Mouse (Mus musculus): Measurements from ENCODE around the gene Elf4. TPM values are rescaled to one million over a fixed set of nuclear protein-coding genes. Genes with fewer than 3 reads are reported as not detected.

Elf4 gene
- polyA plus RNA-seq, 1 experiment from 2014 or later, result 9.3 TPM

DNA sequence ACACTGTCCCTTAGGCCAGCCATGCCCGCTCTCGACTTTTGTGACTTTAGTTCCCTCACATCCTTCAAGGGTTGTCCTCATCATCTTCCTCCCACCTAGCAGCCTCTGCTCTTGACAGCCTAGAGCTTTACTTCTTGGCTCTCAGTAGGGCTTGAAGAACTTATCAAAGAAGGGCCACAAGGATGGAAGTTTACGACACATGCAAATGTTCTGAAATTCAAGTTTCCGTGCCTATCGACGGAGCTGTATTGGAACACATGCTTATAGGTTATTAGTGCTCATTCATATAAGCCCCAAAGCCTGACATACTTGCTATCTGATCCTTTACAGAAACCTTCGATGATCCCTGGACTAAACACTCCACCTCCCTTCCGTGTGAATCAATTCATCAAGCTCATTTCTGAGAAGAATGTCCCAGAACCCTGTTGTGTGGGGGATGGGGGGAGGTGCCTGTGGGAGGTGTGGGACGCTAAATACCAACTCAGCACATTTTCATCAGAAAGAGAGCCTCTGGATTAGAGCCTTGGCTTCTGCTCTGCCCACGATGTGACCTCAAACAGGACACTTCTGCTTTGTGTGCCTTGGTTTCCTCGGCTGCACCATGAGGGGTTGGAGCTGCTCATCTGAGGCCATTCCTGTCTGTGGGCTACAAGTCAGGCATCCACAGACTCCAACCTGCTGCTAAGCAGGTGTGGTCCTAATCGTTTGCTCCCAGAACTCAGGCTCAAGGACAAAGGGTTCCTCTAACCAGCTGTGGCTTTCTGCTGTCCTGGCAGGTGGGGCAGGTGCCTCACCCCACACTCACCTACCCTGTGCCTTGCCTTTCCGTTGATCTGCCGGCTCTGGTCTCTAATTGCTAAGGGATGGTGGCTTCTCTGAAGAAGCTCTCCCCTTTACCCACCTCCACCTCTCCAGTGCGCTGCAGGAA, 30.1 kb downstream of the Elf4 start:
- WGBS, result 57% methylated on average over 15 of the region's 15 CpGs
- no peak for ATAC-seq (ENCODE audit: insufficient read depth, low FRiP score)
- H3K27ac ChIP-seq (ENCODE audit: low read length), result no peak overlapping the region; the same call in 1 of the 2 replicates

GRCm38 (mm10) chrX:48429538-48429937, 33.4 kb downstream of the Elf4 start:
- 46% methylated on average over 6 of the region's 6 CpGs for WGBS
- Histone ChIP-seq H3K4me1 (ENCODE audit: control insufficient read depth, insufficient read depth, low read length) (peaks cover 6% of the 10 kb centered on the region; the same call in 1 of the 2 replicates), H3K4me3 (replicated peaks; ENCODE audit: low read length) (no peak overlapping the region), H3K4me2 (ENCODE audit: low read depth, low read length) (no peak overlapping the region), H3K27ac (ENCODE audit: low read length) (no peak overlapping the region; the same call in 1 of the 2 replicates), H3K9me3 (replicated peaks; ENCODE audit: control insufficient read depth, low read length) (no peaks in the 10 kb centered on the region), H3K36me3 (ENCODE audit: control insufficient read depth, insufficient read depth, low read length) (no peaks in the 10 kb centered on the region), H3K27me3 (ENCODE audit: control insufficient read depth, insufficient read depth, low read length) (no peaks in the 10 kb centered on the region), H3K9ac (ENCODE audit: low read length) (no peak overlapping the region)
- no peak for ATAC-seq (ENCODE audit: insufficient read depth, low FRiP score)

More for the DNA sequence above, 30.1 kb downstream of the Elf4 start:
- Histone ChIP-seq H3K9me3 (replicated peaks; ENCODE audit: control insufficient read depth, low read length) (no peaks in the 10 kb centered on the region), H3K9ac (ENCODE audit: low read length) (no peak overlapping the region), H3K27me3 (ENCODE audit: control insufficient read depth, insufficient read depth, low read length) (no peaks in the 10 kb centered on the region), H3K4me1 (ENCODE audit: control insufficient read depth, insufficient read depth, low read length) (0 out of 2 replicates have a peak, but pooled peaks cover 2% of the 10 kb centered on the region), H3K4me2 (ENCODE audit: low read depth, low read length) (no peak overlapping the region), H3K36me3 (ENCODE audit: control insufficient read depth, insufficient read depth, low read length) (no peaks in the 10 kb centered on the region), H3K4me3 (replicated peaks; ENCODE audit: low read length) (no peak overlapping the region)

DNA sequence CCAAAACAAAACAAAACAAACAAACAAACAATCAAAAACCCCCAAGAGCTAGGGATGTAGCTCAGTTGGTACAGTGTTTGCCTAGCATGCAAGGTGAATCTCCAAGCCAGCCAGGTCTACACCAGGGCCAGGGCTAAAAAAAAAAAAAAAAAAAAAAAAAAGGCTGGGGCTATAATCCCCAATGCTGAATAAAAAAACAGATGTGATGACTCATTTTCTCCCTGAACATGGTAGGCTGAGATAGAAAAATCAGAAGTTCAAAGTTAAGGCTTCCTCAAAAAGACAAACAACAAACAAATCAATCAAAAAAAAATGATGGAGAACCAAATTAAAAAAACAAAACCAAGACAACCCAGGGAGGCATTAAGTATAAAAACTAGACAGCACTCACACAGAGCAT, 33.8 kb downstream of the Elf4 start:
- Histone ChIP-seq H3K36me3 (ENCODE audit: control insufficient read depth, insufficient read depth, low read length) (no peaks in the 10 kb centered on the region), H3K27ac (ENCODE audit: low read length) (no peak overlapping the region)
- no peak for ATAC-seq (ENCODE audit: insufficient read depth, low FRiP score)

GRCm38 (mm10) chrX:48428642-48429041, 34.3 kb downstream of the Elf4 start:
- peaks cover 8% of the 10 kb centered on the region; the same call in 1 of the 2 replicates for H3K4me1 ChIP-seq (ENCODE audit: control insufficient read depth, insufficient read depth, low read length)

More for the DNA sequence above, 33.8 kb downstream of the Elf4 start:
- Histone ChIP-seq H3K9ac (ENCODE audit: low read length) (no peak overlapping the region), H3K9me3 (replicated peaks; ENCODE audit: control insufficient read depth, low read length) (no peaks in the 10 kb centered on the region), H3K27me3 (ENCODE audit: control insufficient read depth, insufficient read depth, low read length) (no peaks in the 10 kb centered on the region), H3K4me2 (ENCODE audit: low read depth, low read length) (no peak overlapping the region), H3K4me1 (ENCODE audit: control insufficient read depth, insufficient read depth, low read length) (peaks cover 8% of the 10 kb centered on the region; the same call in 1 of the 2 replicates), H3K4me3 (replicated peaks; ENCODE audit: low read length) (no peak overlapping the region)

GRCm38 (mm10) chrX:48428241-48428640, 34.7 kb downstream of the Elf4 start:
- Histone ChIP-seq H3K4me3 (replicated peaks; ENCODE audit: low read length) (no peak overlapping the region), H3K4me1 (ENCODE audit: control insufficient read depth, insufficient read depth, low read length) (peaks cover 8% of the 10 kb centered on the region; the same call in 1 of the 2 replicates), H3K27me3 (ENCODE audit: control insufficient read depth, insufficient read depth, low read length) (no peaks in the 10 kb centered on the region), H3K9me3 (replicated peaks; ENCODE audit: control insufficient read depth, low read length) (no peaks in the 10 kb centered on the region), H3K36me3 (ENCODE audit: control insufficient read depth, insufficient read depth, low read length) (no peaks in the 10 kb centered on the region), H3K4me2 (ENCODE audit: low read depth, low read length) (no peak overlapping the region), H3K27ac (ENCODE audit: low read length) (peak overlapping the region; percentile 57; the same call in 1 of the 2 replicates), H3K9ac (ENCODE audit: low read length) (no peak overlapping the region)
- WGBS, result 69% methylated on average over 6 of the region's 6 CpGs
- no peak for ATAC-seq (ENCODE audit: insufficient read depth, low FRiP score)

More at GRCm38 (mm10) chrX:48428642-48429041, 34.3 kb downstream of the Elf4 start:
- Histone ChIP-seq H3K4me3 (replicated peaks; ENCODE audit: low read length) (no peak overlapping the region), H3K9me3 (replicated peaks; ENCODE audit: control insufficient read depth, low read length) (no peaks in the 10 kb centered on the region), H3K27ac (ENCODE audit: low read length) (no peak overlapping the region; the same call in 1 of the 2 replicates), H3K4me2 (ENCODE audit: low read depth, low read length) (no peak overlapping the region), H3K9ac (ENCODE audit: low read length) (no peak overlapping the region), H3K27me3 (ENCODE audit: control insufficient read depth, insufficient read depth, low read length) (no peaks in the 10 kb centered on the region), H3K36me3 (ENCODE audit: control insufficient read depth, insufficient read depth, low read length) (no peaks in the 10 kb centered on the region)
- WGBS, result 83% methylated on average over 8 of the region's 8 CpGs
- ATAC-seq (ENCODE audit: insufficient read depth, low FRiP score), result no peak

GRCm38 (mm10) chrX:48425280-48425679, 37.7 kb downstream of the Elf4 start:
- WGBS, result 53% methylated on average over 7 of the region's 7 CpGs
- H3K4me1 ChIP-seq (ENCODE audit: control insufficient read depth, insufficient read depth, low read length), result peaks cover 8% of the 10 kb centered on the region; the same call in 1 of the 2 replicates
- H3K4me2 ChIP-seq (ENCODE audit: low read depth, low read length), result peak overlapping the region; percentile 27; the same call in 1 of the 2 replicates
- no peak overlapping the region for H3K4me3 ChIP-seq (replicated peaks; ENCODE audit: low read length)
- no peaks in the 10 kb centered on the region for H3K27me3 ChIP-seq (ENCODE audit: control insufficient read depth, insufficient read depth, low read length)
- H3K9ac ChIP-seq (ENCODE audit: low read length), result no peak overlapping the region
- no peak overlapping the region for H3K27ac ChIP-seq (ENCODE audit: low read length)
- no peaks in the 10 kb centered on the region for H3K9me3 ChIP-seq (replicated peaks; ENCODE audit: control insufficient read depth, low read length)
- ATAC-seq (ENCODE audit: insufficient read depth, low FRiP score), result no peak
- no peaks in the 10 kb centered on the region for H3K36me3 ChIP-seq (ENCODE audit: control insufficient read depth, insufficient read depth, low read length)

DNA sequence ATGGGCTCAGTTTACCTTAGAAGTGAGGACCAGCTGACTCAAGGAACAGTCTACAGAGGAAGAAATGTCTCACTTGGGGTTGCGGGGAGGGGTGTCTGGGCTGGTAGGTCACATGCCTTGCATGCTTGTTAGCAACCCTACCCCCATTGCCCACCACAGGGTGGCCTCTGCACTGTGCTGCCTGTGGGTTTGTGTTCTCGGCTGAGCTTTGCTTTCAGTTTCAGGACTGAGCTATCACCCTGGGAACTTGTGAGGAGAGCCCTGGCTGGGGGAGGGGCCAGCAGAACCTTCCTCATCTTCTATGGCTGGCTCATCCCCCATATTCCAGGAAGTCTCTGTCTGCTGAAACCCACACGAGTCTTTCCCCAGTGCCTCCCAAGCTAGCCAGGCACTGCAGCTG, 38.3 kb downstream of the Elf4 start:
- no peaks in the 10 kb centered on the region for H3K9me3 ChIP-seq (replicated peaks; ENCODE audit: control insufficient read depth, low read length)
- 35% methylated on average over 3 of the region's 3 CpGs for WGBS
- no peaks in the 10 kb centered on the region for H3K27me3 ChIP-seq (ENCODE audit: control insufficient read depth, insufficient read depth, low read length)
- no peak overlapping the region for H3K9ac ChIP-seq (ENCODE audit: low read length)
- H3K4me1 ChIP-seq (ENCODE audit: control insufficient read depth, insufficient read depth, low read length), result peaks cover 8% of the 10 kb centered on the region; the same call in 1 of the 2 replicates
- no peaks in the 10 kb centered on the region for H3K36me3 ChIP-seq (ENCODE audit: control insufficient read depth, insufficient read depth, low read length)
- 0 out of 2 replicates have a peak overlapping the region, but pooled peaks have one; percentile 27 for H3K4me2 ChIP-seq (ENCODE audit: low read depth, low read length)
- no peak overlapping the region for H3K4me3 ChIP-seq (replicated peaks; ENCODE audit: low read length)
- no peak for ATAC-seq (ENCODE audit: insufficient read depth, low FRiP score)
- H3K27ac ChIP-seq (ENCODE audit: low read length), result peak overlapping the region; percentile 42; the same call in 1 of the 2 replicates

GRCm38 (mm10) chrX:48423671-48424070, 39.3 kb downstream of the Elf4 start:
- H3K4me2 ChIP-seq (ENCODE audit: low read depth, low read length), result no peak overlapping the region
- H3K9ac ChIP-seq (ENCODE audit: low read length), result no peak overlapping the region
- no peak overlapping the region for H3K27ac ChIP-seq (ENCODE audit: low read length)
- peaks cover 8% of the 10 kb centered on the region; the same call in 1 of the 2 replicates for H3K4me1 ChIP-seq (ENCODE audit: control insufficient read depth, insufficient read depth, low read length)
- 48% methylated on average over 1 of the region's 1 CpGs for WGBS
- H3K9me3 ChIP-seq (replicated peaks; ENCODE audit: control insufficient read depth, low read length), result no peaks in the 10 kb centered on the region
- no peaks in the 10 kb centered on the region for H3K36me3 ChIP-seq (ENCODE audit: control insufficient read depth, insufficient read depth, low read length)
- H3K27me3 ChIP-seq (ENCODE audit: control insufficient read depth, insufficient read depth, low read length), result no peaks in the 10 kb centered on the region
- ATAC-seq (ENCODE audit: insufficient read depth, low FRiP score), result no peak
- H3K4me3 ChIP-seq (replicated peaks; ENCODE audit: low read length), result no peak overlapping the region

- Histone ChIP-seq H3K4me1 (ENCODE audit: control insufficient read depth, insufficient read depth, low read length) (peaks cover 7% of the 10 kb centered on the region; the same call in 1 of the 2 replicates), H3K4me3 (replicated peaks; ENCODE audit: low read length) (no peak overlapping the region), H3K4me2 (ENCODE audit: low read depth, low read length) (no peak overlapping the region), H3K36me3 (ENCODE audit: control insufficient read depth, insufficient read depth, low read length) (no peaks in the 10 kb centered on the region), H3K9me3 (replicated peaks; ENCODE audit: control insufficient read depth, low read length) (no peaks in the 10 kb centered on the region), H3K9ac (ENCODE audit: low read length) (no peak overlapping the region), H3K27me3 (ENCODE audit: control insufficient read depth, insufficient read depth, low read length) (no peaks in the 10 kb centered on the region), H3K27ac (ENCODE audit: low read length) (no peak overlapping the region)
- ATAC-seq (ENCODE audit: insufficient read depth, low FRiP score), result no peak
- 28% methylated on average over 4 of the region's 4 CpGs for WGBS
Measured at GRCm38 (mm10) chrX:48422986-48423385, 39.9 kb downstream of the Elf4 start.

All from stomach, embryonic 16.5 days (tissue).